Mouse (Mus musculus) megakaryocyte progenitor cell, adult 5-6 weeks (primary cell): ENCODE results near the gene Atp6v0a1. TPM values are rescaled to one million over a fixed set of nuclear protein-coding genes. Genes with fewer than 3 reads are reported as not detected.

Source experiments
- ATAC-seq: replicated peaks from 2 replicates; pipeline ENCODE4 v1.8.0; 2016; ENCODE audit warnings: mild to moderate bottlenecking, moderate TSS enrichment, inconsistent platforms; ENCODE audit not compliant: poor library complexity
- total RNA-seq, 2 experiments: library from RNA; stranded (forward) in 1 of 2; stranded (reverse) in 1 of 2; fragments of 157-497, 149-512 nt in 1 of 2; fragments of 200-1000 nt in 1 of 2; gene quantifications; 2 replicates each; pipeline versions ENCODE4 v1.2.3 to v1.2.4; 2015 to 2017

Gene Atp6v0a1
- total RNA-seq, 2 experiments from 2014 or later = 35.3 to 50.1 TPM

GRCm38 (mm10) chr11:101082208-101083082 lies 73.2 kb downstream of the Atp6v0a1 start, which contains the start of gene Coasy:
Gene Coasy (plus strand): TSS chr11:101082565.
- ATAC-seq = peak; percentile 70

GRCm38 (mm10) chr11:101083083-101083697 lies 73.9 kb downstream of the Atp6v0a1 start:
- ATAC-seq = 0 out of 2 replicates have a peak, but pooled peaks have one; percentile 10

GRCm38 (mm10) chr11:101084246-101084645 lies 75.0 kb downstream of the Atp6v0a1 start:
- ATAC-seq = no peak

- no peak for ATAC-seq
Observed at GRCm38 (mm10) chr11:101084811-101085210, 75.6 kb downstream of the Atp6v0a1 start.

GRCm38 (mm10) chr11:101085617-101086322 lies 76.5 kb downstream of the Atp6v0a1 start:
- no peak for ATAC-seq

GRCm38 (mm10) chr11:101086323-101086674 lies 77.0 kb downstream of the Atp6v0a1 start:
- ATAC-seq = no peak

GRCm38 (mm10) chr11:101086756-101087681 lies 77.8 kb downstream of the Atp6v0a1 start, which contains the start of gene Mlx:
Gene Mlx (plus strand): TSS chr11:101087277.
- ATAC-seq = peak; percentile 60

- ATAC-seq = no peak
Observed at GRCm38 (mm10) chr11:101087682-101088055, 78.4 kb downstream of the Atp6v0a1 start.

GRCm38 (mm10) chr11:101089931-101090330 lies 80.7 kb downstream of the Atp6v0a1 start:
- 0 out of 2 replicates have a peak, but pooled peaks have one; percentile 8 for ATAC-seq

GRCm38 (mm10) chr11:101094930-101095313 lies 85.7 kb downstream of the Atp6v0a1 start:
- no peak for ATAC-seq

GRCm38 (mm10) chr11:101095314-101096024 lies 86.2 kb downstream of the Atp6v0a1 start, which contains the start of gene Psmc3ip:
Gene Psmc3ip (minus strand): TSS chr11:101095436.
- peak; percentile 97 for ATAC-seq

GRCm38 (mm10) chr11:101098231-101098630 lies 89.0 kb downstream of the Atp6v0a1 start:
- ATAC-seq = no peak

- ATAC-seq = no peak
Observed at GRCm38 (mm10) chr11:101103011-101103410, 93.8 kb downstream of the Atp6v0a1 start.

GRCm38 (mm10) chr11:101109351-101109750 lies 100.1 kb downstream of the Atp6v0a1 start:
- no peak for ATAC-seq

GRCm38 (mm10) chr11:101110708-101111107 lies 101.5 kb downstream of the Atp6v0a1 start:
- ATAC-seq = no peak

- no peak for ATAC-seq
Observed at GRCm38 (mm10) chr11:101111178-101111577, 101.9 kb downstream of the Atp6v0a1 start.

GRCm38 (mm10) chr11:101112186-101112585 lies 102.9 kb downstream of the Atp6v0a1 start:
- no peak for ATAC-seq
